Mouse (Mus musculus): ENCODE data around the gene Gna13.
A peak's percentile ranks its signal among the peaks of the same experiment; 100 is the strongest.
"Not testable (repeated sequence)": the region's sequence is repeated elsewhere in the genome, so short reads cannot be mapped to it uniquely, and the experiment has no call there.

Gene Gna13

DNA sequence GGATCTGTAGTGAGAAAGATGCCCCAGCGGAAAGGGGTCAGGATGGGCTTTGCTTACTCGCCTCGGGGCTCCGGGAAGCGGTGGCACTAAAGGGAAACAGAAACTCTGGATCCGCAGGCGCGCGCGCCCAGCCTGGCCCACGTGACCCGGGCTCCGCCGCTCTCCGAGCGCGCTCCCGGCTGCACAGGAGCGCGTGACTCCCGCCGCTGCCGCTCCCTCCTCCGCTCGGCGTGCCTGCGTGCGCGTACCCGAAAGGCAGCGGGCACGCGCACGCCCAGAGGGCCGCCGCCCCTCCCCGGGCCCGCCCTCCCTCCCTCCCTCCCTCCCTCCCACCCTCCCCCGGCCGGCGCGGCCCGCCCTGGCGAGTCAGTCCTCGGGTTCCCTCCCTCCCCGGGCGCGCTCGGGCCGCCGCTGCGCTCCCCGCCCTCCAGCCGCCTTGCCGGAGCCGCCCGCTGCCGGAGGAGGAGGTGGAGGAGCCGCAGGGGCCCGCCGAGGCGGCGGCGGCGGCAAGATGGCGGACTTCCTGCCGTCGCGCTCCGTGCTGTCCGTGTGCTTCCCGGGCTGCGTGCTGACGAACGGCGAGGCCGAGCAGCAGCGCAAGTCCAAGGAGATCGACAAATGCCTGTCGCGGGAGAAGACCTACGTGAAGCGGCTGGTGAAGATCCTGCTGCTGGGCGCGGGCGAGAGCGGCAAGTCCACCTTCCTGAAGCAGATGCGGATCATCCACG is at the start of gene Gna13:
Gna13 (plus strand) TSS at position 369 of the 728 bp plus-strand sequence.
- peak; percentile 92 for DNase-seq (ENCODE audit: low spot score)

DNA sequence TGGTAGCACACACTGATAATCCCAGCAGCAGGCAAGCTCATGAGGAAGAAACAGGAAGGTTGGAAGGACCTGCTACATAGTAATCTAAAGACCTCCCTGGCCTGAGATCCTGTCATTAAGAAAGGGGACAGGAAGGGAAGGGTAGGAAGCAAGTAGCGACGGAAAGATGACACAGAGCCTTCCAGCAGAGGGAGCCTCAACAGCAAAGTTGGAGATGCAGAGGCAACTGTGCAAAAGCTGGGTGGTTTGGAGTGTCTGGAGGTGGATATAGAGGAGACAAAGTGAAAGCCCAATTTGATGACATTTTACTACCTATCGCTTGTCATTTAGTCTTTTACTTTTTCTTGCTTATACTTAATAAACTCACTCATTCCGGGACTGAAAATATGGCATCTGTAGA is 45.7 kb upstream of the Gna13 start:
- peak; percentile 60 for DNase-seq (ENCODE audit: low spot score)

GRCm38 (mm10) chr11:109319471-109319870 is 43.2 kb upstream of the Gna13 start:
- DNase-seq (ENCODE audit: low spot score) = no peak

DNA sequence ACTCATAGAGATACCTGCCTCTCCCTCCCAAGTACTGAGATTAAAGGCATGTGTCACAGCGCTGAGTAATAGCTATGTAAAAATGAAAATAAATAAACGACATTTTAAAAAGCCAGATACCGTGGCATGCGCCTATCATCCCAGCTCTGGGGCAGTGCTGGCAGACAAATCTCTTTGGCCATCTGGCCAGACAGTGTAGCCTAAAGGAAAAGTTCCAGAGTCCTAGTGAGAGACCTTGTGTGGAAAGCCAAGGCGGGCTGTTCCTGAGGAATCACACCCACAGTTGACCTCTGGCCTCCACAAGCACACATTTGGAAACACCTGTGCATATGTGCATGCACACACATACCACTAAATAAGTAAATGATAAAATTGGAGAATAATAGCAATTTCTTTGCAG is 42.7 kb upstream of the Gna13 start:
- DNase-seq (ENCODE audit: low spot score) = no peak

DNA sequence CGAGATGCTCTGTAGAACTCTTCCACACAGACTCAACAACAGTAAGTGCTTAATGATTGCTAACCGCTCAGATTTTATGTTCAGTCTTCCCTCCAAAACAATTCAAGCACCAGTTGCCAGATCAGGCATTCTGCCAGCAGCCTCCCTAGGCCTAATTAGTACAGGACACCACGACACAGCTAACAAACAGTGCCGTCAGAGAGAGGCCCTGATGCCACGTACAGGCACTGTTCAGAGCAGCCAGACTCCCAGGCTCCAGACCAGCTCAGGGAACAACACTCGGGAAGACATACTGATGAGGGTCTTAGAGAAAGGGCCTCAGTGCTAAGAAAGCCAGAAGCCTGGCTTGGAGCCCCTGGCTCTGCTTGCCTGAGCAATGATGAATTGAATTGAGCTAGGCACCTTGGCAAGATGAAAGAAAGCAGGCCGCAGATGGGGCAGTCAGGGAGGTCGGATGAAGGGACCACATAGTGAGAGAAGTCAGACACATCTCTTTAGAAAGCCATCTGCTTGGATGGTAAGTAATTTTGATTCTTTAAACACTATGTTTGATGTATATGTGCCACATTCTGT is 42.2 kb upstream of the Gna13 start:
- DNase-seq (ENCODE audit: low spot score) = peak; percentile 74

- no peak for DNase-seq (ENCODE audit: low spot score)
Observed at GRCm38 (mm10) chr11:109326270-109326669, 36.4 kb upstream of the Gna13 start.

DNA sequence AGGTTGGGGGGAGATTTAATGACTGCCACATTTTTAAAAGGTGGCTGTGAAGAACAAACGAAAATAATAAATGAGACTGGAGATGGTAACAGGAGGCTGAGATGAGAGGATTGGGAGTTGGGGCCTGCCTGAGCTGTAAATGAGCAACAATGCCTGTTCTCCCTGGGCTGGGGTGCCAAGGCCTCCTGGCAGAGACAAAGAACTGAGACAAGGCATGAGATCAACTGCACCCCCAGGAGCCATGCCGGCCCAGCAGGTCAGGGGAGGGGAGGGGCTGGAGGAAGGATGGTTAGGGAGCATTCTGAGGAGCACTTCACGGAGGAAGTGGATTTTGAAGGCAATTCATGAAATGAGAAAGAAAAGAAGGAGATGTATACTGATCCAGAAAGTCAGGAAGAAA is 35.2 kb upstream of the Gna13 start:
- no peak for DNase-seq (ENCODE audit: low spot score)

- DNase-seq (ENCODE audit: low spot score) = no peak
Observed at GRCm38 (mm10) chr11:109327952-109328351, 34.7 kb upstream of the Gna13 start.

DNA sequence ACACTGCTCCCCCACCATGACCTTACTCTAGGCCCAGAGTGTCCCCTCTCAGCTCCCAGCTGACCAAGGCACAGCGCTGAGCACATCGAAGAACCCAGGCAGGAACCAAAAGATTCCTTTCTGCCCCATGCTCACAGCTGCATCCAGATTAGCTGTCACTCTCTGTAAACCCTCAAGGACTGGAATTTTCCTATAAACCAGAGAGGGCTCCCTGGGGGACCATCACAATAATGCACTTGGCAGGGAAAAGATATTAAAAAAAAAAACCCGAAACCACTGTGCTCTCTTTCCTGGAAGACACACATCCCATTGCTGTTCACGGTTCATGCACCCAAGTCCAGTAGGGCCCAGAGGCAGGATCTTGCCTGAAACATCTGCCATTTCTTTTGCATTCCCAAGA is 33.3 kb upstream of the Gna13 start:
- DNase-seq (ENCODE audit: low spot score) = no peak

- DNase-seq (ENCODE audit: low spot score) = no peak
Observed at GRCm38 (mm10) chr11:109330706-109331393, 31.8 kb upstream of the Gna13 start.

DNA sequence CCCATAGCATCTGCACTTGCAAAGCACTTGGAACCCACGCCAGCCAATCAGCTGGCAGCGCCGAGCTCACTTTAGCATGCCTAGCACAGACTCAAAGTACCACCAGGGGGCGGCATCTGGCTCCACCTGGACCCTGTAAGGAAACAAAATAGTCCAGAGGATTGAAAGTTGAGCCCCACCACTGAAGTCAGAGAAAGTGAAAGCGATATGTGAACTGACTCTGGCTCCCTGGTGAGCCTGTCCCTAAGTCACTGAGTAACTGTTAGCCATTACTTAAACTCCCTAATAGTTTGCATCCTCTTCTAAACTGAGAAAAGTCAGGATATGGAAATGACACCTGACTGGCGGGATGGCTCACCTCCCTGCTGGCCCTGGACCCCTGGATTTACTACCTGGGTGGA is 31.2 kb upstream of the Gna13 start:
- DNase-seq (ENCODE audit: low spot score) = peak; percentile 96

DNA sequence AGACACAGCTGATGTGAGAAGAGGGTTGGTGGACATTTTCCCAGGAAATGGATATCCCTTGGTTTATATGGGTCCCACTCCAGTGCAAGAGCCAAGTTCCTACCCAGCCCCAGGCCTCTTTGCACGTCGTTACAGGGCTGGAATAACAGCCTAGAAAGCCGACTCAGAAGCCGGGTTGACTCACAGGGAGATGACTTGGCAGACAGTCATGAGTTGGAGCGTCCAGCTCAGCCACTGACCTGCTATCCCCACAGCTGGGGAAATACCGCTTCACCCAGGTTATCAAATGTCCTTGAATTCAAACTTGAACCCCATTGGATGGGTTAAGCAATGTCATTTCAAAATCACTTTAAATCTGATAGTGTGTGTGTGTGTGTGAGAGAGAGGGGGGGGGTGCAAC is 29.9 kb upstream of the Gna13 start:
- no peak for DNase-seq (ENCODE audit: low spot score)

GRCm38 (mm10) chr11:109334773-109335172 is 27.9 kb upstream of the Gna13 start:
- no peak for DNase-seq (ENCODE audit: low spot score)

DNA sequence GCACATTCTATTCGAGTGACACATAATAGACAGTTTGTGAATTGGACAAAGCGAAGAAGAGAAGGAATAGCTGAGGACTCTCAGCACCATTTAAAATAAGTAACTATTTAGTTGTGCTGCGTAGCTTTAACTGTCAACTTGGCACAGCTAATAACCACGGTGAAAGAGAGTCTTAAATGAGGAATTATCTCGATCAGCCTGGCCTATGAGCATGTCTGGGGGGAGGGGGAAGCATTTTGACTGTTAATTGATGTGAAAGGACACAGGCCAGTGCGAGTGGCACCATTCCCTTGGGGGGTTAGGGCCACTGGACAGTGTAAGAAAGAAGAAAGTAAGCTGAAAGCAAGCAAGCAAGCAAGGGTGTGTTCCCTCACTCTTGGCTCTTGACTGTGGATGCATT is 26.7 kb upstream of the Gna13 start:
- DNase-seq (ENCODE audit: low spot score) = no peak

DNA sequence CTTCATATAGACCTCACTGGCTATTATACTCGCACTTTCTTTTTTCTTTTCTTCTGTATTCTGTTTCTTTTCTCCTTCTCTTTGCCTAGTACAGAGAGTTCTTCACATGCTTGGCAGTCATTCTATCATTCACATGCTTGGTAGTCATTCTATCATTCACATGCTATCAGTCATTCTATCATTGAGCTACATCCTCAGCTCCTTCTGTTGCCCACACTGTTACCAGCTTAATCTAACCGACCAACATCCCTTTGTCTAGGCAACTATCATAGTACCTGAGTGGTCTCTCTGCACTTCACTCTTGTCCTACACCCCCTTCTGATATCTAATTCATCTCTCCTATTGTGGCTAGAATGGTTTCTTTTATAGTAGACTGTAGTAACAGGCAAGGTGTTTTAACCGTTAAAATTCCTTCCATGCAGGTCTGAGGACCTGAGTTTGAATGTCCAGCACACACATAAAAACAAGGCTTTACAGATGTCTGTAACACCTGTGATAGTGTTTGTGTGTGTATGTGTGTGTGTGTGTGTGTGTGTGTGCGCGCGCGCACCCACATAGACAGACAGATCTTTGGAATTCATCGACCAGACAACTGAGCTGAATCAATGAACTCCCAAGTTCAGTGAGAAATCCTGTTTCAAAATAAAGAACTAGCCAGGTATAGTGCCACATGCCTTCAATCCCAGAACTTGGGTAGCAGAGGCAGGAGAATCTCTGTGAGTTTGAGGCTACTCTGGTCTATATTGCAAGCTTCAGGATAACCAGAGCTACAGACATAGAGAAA is 23.3 kb upstream of the Gna13 start:
- DNase-seq (ENCODE audit: low spot score) = no peak

DNA sequence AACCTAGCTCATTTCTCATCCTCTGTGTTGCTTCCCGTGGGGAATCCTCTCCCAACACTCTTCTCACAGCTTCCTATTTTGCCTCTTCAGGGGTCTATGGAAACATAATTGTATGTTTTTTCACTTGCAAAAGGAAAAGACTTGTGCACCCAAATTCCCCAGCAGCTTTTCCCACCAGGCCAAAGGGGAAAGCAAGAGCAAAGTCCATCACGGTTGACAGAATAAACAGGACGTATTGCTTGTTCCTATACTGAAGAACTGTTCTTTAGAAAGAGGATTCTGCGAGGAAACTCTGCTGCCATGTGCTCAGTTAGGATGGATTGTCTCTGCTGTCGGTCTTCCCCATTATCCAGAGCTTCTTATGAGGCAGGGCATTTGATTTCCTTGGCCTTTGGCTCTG is 22.1 kb upstream of the Gna13 start:
- no peak for DNase-seq (ENCODE audit: low spot score)

- DNase-seq (ENCODE audit: low spot score) = not testable (repeated sequence)
Observed at GRCm38 (mm10) chr11:109342666-109343065, 20.0 kb upstream of the Gna13 start.

DNA sequence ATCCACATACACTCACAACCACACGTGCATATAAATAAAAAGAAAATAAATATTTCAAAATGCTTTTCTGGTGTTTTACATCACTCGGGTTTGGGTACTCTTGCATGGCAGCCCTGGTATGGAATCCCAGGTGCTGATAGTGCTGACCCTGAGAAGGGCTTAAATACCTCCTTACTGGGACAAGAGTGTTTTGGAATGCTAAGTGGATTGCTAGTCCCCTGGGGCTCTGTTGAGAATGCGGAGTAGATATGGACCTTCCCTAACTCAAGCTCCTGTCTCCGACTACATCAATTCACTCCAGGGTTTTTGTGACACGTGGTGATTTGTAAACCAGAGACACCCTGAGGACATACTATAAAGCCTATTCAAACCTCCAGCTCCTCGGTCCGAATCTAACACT is 19.1 kb upstream of the Gna13 start:
- DNase-seq (ENCODE audit: low spot score) = no peak

DNA sequence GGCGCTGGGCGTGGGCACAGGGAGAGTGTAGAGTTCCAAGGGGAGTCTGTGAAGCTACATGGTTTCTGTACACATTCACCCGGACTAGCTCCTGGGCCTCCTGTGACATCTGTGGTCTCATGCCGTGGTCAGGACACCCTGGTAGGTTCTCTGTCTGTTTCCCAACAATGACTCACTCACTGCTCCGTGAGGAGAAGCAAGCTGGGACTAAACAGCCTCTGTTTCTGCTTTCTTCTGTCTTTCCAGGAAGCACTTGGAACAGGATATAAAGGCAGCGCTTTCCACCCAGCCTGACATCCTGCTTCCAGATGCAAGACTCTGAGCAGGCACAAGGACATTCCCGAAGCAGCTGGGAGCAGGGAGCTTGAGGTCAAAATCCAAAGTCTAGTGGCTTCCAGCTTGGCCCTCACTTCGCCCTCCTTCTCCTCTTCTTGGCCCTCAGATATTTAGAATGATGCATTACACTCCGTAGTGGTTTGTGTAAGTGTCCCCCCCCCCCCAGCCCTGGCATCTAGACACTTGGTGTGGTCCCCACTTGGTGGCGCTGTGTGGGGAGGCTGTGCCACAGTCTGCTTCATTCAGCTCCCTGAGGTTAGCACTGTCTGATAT is 18.5 kb upstream of the Gna13 start:
- DNase-seq (ENCODE audit: low spot score) = no peak

- DNase-seq (ENCODE audit: low spot score) = peak; percentile 81
Observed at GRCm38 (mm10) chr11:109347242-109347959, 15.2 kb upstream of the Gna13 start.

DNA sequence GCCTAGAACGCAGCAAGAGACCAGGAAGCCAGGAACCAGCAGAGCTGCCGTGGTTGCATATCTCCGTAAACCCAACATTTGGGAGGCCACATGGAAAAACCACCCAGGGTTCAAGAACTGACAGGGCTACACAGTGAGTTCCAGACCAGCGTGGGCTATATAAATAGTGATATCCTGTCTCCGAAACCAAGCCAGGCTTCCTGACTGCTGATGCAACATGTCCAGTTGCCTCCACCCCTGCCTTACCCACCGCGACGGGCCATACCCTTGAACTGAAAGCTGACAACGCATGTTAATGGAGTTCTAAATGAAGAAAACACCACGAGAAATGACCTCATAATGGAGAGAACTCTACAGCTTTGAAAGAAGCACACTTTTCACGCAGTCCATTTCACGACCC is 14.2 kb upstream of the Gna13 start:
- DNase-seq (ENCODE audit: low spot score) = no peak

Measured in layer of hippocampus, adult 11-12 months (tissue).